In the genomic region with DNA sequence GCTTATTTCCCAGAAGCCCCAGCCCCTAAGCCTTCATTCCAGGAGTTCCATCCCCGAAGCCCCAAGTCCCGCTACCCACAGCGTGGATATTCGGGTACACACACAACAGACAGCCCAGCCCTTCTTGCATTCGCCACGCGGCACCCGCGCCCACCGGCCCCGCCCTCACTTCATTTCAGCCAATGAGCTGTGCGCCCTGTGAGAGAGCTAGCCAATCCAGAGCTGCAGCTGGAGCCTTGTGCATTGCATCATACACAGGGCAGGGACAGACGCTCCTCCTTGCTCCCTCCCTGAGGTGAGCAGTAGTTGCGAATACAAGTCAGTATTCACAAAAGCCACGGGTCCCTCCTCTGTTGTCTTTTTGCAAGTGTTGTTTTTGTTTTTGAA, we compare ENCODE assay signal across 7 mouse cellular contexts. TPM values are rescaled to one million over a fixed set of nuclear protein-coding genes. Genes with fewer than 3 reads are reported as not detected.
DNase-seq lines count a peak whose midpoint lies in the region; ATAC-seq lines count a peak whose summit lies in the region.

A gene (minus strand): TSS at position 169 of the 387 bp plus-strand sequence.

- H3K4me3 ChIP-seq in embryonic facial prominence, embryonic 10.5 days = peak within 1 kb of the TSS; percentile 68
- peak within 1 kb of the TSS; percentile 47 for H3K4me3 ChIP-seq in limb, embryonic 11.5 days (ENCODE audit: low read depth, low read length)
- H3K4me3 ChIP-seq in midbrain, embryonic 14.5 days (replicated peaks; ENCODE audit: low read depth, low read length) = peak within 1 kb of the TSS; percentile 48

- ATAC-seq in limb, embryonic 11.5 days (ENCODE audit: insufficient number of reproducible peaks, low FRiP score, low TSS enrichment, low read depth) = peak; percentile 97
- peak; percentile 98 for ATAC-seq in midbrain, embryonic 14.5 days (ENCODE audit: low FRiP score, low TSS enrichment)

- peak; percentile 96 for DNase-seq in adrenal gland, postnatal 10 days
- DNase-seq in embryonic facial prominence, embryonic 10.5 days (ENCODE audit: low spot score) = peak; percentile 96
- peak; percentile 100 for DNase-seq in heart, adult 11 months
- peak; percentile 93 for DNase-seq in kidney, adult 18-20 months
- peak; percentile 96 for DNase-seq in limb, embryonic 11.5 days (ENCODE audit: low spot score)
- peak; percentile 96 for DNase-seq in midbrain, embryonic 14.5 days
- peak; percentile 81 to 91 for DNase-seq in spleen, adult 18-20 months

- no peaks in the 10 kb centered on the region for H3K9me3 ChIP-seq in embryonic facial prominence, embryonic 10.5 days
- H3K9me3 ChIP-seq in limb, embryonic 11.5 days (ENCODE audit: control insufficient read depth, low read length) = no peaks in the 10 kb centered on the region
- no peaks in the 10 kb centered on the region for H3K9me3 ChIP-seq in midbrain, embryonic 14.5 days (ENCODE audit: control insufficient read depth, low read length)

- peak within 1 kb of the TSS; percentile 67 for H3K9ac ChIP-seq in limb, embryonic 11.5 days (ENCODE audit: low read length)
- H3K9ac ChIP-seq in midbrain, embryonic 14.5 days (replicated peaks; ENCODE audit: low read length) = peak within 1 kb of the TSS; percentile 74

- under 1% methylated on average over 15 of the region's 15 CpGs for WGBS in embryonic facial prominence, embryonic 10.5 days
- WGBS in limb, embryonic 11.5 days = under 1% methylated on average over 15 of the region's 15 CpGs
- under 1% methylated on average over 15 of the region's 15 CpGs for WGBS in midbrain, embryonic 14.5 days

- H3K27ac ChIP-seq in embryonic facial prominence, embryonic 10.5 days (replicated peaks) = peak within 1 kb of the TSS; percentile 83
- H3K27ac ChIP-seq in limb, embryonic 11.5 days (replicated peaks; ENCODE audit: low read depth, low read length) = no peak within 1 kb of the TSS; the same call in 1 of the 2 replicates
- peak within 1 kb of the TSS; percentile 26; the same call in 1 of the 2 replicates for H3K27ac ChIP-seq in midbrain, embryonic 14.5 days (replicated peaks; ENCODE audit: low read depth, low read length)

- H3K36me3 ChIP-seq in embryonic facial prominence, embryonic 10.5 days (replicated peaks) = no peaks in the 10 kb centered on the region
- H3K36me3 ChIP-seq in limb, embryonic 11.5 days (ENCODE audit: control insufficient read depth, insufficient read depth, low read length) = no peaks in the 10 kb centered on the region
- H3K36me3 ChIP-seq in midbrain, embryonic 14.5 days (ENCODE audit: control insufficient read depth, insufficient read depth, low read length) = no peaks in the 10 kb centered on the region

- peak within 1 kb of the TSS; percentile 92 for H3K4me2 ChIP-seq in limb, embryonic 11.5 days (ENCODE audit: low read depth, severe bottlenecking)
- peak within 1 kb of the TSS; percentile 91 for H3K4me2 ChIP-seq in midbrain, embryonic 14.5 days (ENCODE audit: low read length)

- peaks cover 55% of the 10 kb centered on the region for H3K27me3 ChIP-seq in embryonic facial prominence, embryonic 10.5 days (replicated peaks; ENCODE audit: low read depth, poor library complexity, severe bottlenecking)
- H3K27me3 ChIP-seq in limb, embryonic 11.5 days (ENCODE audit: control insufficient read depth, insufficient read depth, low read length) = no peaks in the 10 kb centered on the region
- peaks cover 4% of the 10 kb centered on the region; the same call in 1 of the 2 replicates for H3K27me3 ChIP-seq in midbrain, embryonic 14.5 days (ENCODE audit: control insufficient read depth, insufficient read depth, low read length)

- H3K4me1 ChIP-seq in embryonic facial prominence, embryonic 10.5 days = peaks cover 43% of the 10 kb centered on the region
- H3K4me1 ChIP-seq in limb, embryonic 11.5 days (ENCODE audit: control insufficient read depth, insufficient read depth, low read length) = peaks cover 25% of the 10 kb centered on the region
- H3K4me1 ChIP-seq in midbrain, embryonic 14.5 days (ENCODE audit: control insufficient read depth, insufficient read depth, low read length) = peaks cover 14% of the 10 kb centered on the region

RNA-seq across cellular contexts. Expression of the gene that starts here (rescaled TPM):
- 1 to 10 TPM; 5.1 to 5.2 TPM for total RNA-seq in adrenal gland, postnatal 10 days (2021)
- polyA plus RNA-seq in embryonic facial prominence, embryonic 10.5 days (2016; fragmentation: Nextera tagmentation; extraction: Ambion mirVana) = 32.7 and 33.7 TPM in 2 replicates
- 33.3 and 34.2 TPM in 2 replicates for polyA plus RNA-seq in limb, embryonic 11.5 days (2014; fragmentation: Nextera tagmentation; extraction: Ambion mirVana)
- polyA plus RNA-seq in midbrain, embryonic 14.5 days (2014; fragmentation: Nextera tagmentation; extraction: Ambion mirVana) = 17.0 and 18.5 TPM in 2 replicates
